Mouse (Mus musculus) CH12.LX (cell line): ENCODE measurements around the gene Wt1. TPM values are rescaled to one million over a fixed set of nuclear protein-coding genes. Genes with fewer than 3 reads are reported as not detected.

Source experiments
- DNase-seq: peaks from one replicate; pipeline ENCODE4 v3.0.0-alpha.2; 2013; ENCODE audit errors: extremely low read depth
- H3K27ac ChIP-seq: 2 replicates; pipeline ENCODE4 v1.5.1; 2012; ENCODE audit warnings: low read depth, mild to moderate bottlenecking, control low read depth, moderate library complexity; ENCODE audit not compliant: insufficient read depth
- H3K27me3 ChIP-seq: replicated peaks from 2 replicates; pipeline ENCODE3; 2012; ENCODE audit warnings: inconsistent platforms
- H3K36me3 ChIP-seq, 2 experiments: replicated peaks in 1 of 2; 2 replicates each; pipeline versions ENCODE3 to v1.6.1; 2012; ENCODE audit warnings: inconsistent platforms in 1 of 2, low read length in 1 of 2, mild to moderate bottlenecking in 1 of 2, mixed read lengths in 1 of 2, moderate library complexity in 1 of 2; ENCODE audit not compliant: control insufficient read depth in 1 of 2, insufficient read depth in 1 of 2
- H3K4me1 ChIP-seq, 2 experiments: 2 replicates each; pipeline ENCODE4 v1.6.1; 2012; ENCODE audit warnings: inconsistent platforms in 1 of 2, moderate library complexity in 1 of 2; ENCODE audit not compliant: insufficient read depth in 2 of 2, control insufficient read depth in 1 of 2
- H3K4me2 ChIP-seq: 2 replicates; pipeline ENCODE4 v1.6.1; 2012; ENCODE audit warnings: low read depth, mild to moderate bottlenecking, control low read depth; ENCODE audit not compliant: poor library complexity, insufficient read depth, severe bottlenecking
- H3K4me3 ChIP-seq, 3 experiments: fragments of 150-350 bp in 1 of 3; sonication (generic) in 1 of 3; replicated peaks in 1 of 3; 2 replicates each; pipeline versions ENCODE3 to v1.5.1; 2011 to 2012; ENCODE audit warnings: low read depth in 2 of 3, low read length in 2 of 3, mild to moderate bottlenecking in 2 of 3, moderate library complexity in 2 of 3, control low read depth in 1 of 3, improper control_type of control experiment in 1 of 3, inconsistent platforms in 1 of 3, mixed read lengths in 1 of 3; ENCODE audit not compliant: poor library complexity in 1 of 3
- H3K79me2 ChIP-seq: replicated peaks from 2 replicates; pipeline ENCODE4 v1.6.1; 2012; ENCODE audit warnings: mild to moderate bottlenecking, moderate library complexity; ENCODE audit not compliant: control insufficient read depth, poor library complexity, insufficient read depth, severe bottlenecking; ENCODE audit errors: extremely low read depth
- H3K9ac ChIP-seq: 2 replicates; pipeline ENCODE4 v1.6.1; 2012; ENCODE audit warnings: low read depth, mild to moderate bottlenecking, control low read depth, moderate library complexity; ENCODE audit not compliant: insufficient read depth
- H3K9me3 ChIP-seq: replicated peaks from 2 replicates; pipeline ENCODE3; 2012; ENCODE audit warnings: low read length, inconsistent platforms, mixed read lengths
- BHLHE40 ChIP-seq: IDR thresholded peaks from 2 replicates; pipeline ENCODE4 v1.6.1; 2011; ENCODE audit warnings: mild to moderate bottlenecking, low read depth, low read length, improper control_type of control experiment
- CHD2 ChIP-seq: IDR thresholded peaks from 2 replicates; pipeline ENCODE4 v1.6.1; 2011; ENCODE audit warnings: low read length, improper control_type of control experiment
- EP300 ChIP-seq: IDR thresholded peaks from 2 replicates; pipeline ENCODE4 v1.6.1; 2011; ENCODE audit warnings: low read length, improper control_type of control experiment
- HCFC1 ChIP-seq: IDR thresholded peaks from 2 replicates; pipeline ENCODE4 v1.6.1; 2012; ENCODE audit warnings: low read depth, mild to moderate bottlenecking, inconsistent platforms, low read length, improper control_type of control experiment
- JUN ChIP-seq: IDR thresholded peaks from 2 replicates; pipeline ENCODE4 v1.6.1; 2011; ENCODE audit warnings: low read depth, mild to moderate bottlenecking, low read length, improper control_type of control experiment, moderate library complexity; ENCODE audit not compliant: insufficient read depth
- JUND ChIP-seq: conservative IDR thresholded peaks from 2 replicates; pipeline ENCODE4 v1.6.1; 2011; ENCODE audit warnings: low read depth, low read length, improper control_type of control experiment
- MAX ChIP-seq: IDR thresholded peaks from 2 replicates; pipeline ENCODE4 v1.6.1; 2011; ENCODE audit warnings: low read length, improper control_type of control experiment
- MXI1 ChIP-seq: IDR thresholded peaks from 2 replicates; pipeline ENCODE4 v1.6.1; 2011; ENCODE audit warnings: mild to moderate bottlenecking, low read depth, low read length, improper control_type of control experiment
- MYC ChIP-seq: IDR thresholded peaks from 2 replicates; pipeline ENCODE4 v1.6.1; 2011; ENCODE audit warnings: low read depth, mild to moderate bottlenecking, improper control_type of control experiment, low read length
- NRF1 ChIP-seq: IDR thresholded peaks from 2 replicates; pipeline ENCODE4 v1.6.1; 2014; ENCODE audit warnings: low read depth, mild to moderate bottlenecking, inconsistent platforms, low read length, improper control_type of control experiment, moderate library complexity
- PAX5 ChIP-seq: IDR thresholded peaks from 2 replicates; pipeline ENCODE4 v1.6.1; 2012; ENCODE audit warnings: low read length, inconsistent platforms, mixed read lengths
- RAD21 ChIP-seq: IDR thresholded peaks from 2 replicates; pipeline ENCODE4 v1.6.1; 2011; ENCODE audit warnings: low read depth, mild to moderate bottlenecking, low read length, improper control_type of control experiment, moderate library complexity
- RCOR1 ChIP-seq: conservative IDR thresholded peaks from 2 replicates; pipeline ENCODE4 v1.6.1; 2012; ENCODE audit warnings: low read depth, mild to moderate bottlenecking, inconsistent platforms, low read length, improper control_type of control experiment
- TCF12 ChIP-seq: IDR thresholded peaks from 2 replicates; pipeline ENCODE4 v1.6.1; 2014; ENCODE audit warnings: low read depth, mild to moderate bottlenecking, inconsistent platforms, low read length, improper control_type of control experiment
- USF1 ChIP-seq: IDR thresholded peaks from 2 replicates; pipeline ENCODE4 v1.6.1; 2014; ENCODE audit warnings: low read depth, mild to moderate bottlenecking, inconsistent platforms, low read length, improper control_type of control experiment
- USF2 ChIP-seq: conservative IDR thresholded peaks from 2 replicates; pipeline ENCODE4 v1.6.1; 2011; ENCODE audit warnings: low read depth, low read length, improper control_type of control experiment
- ZC3H11A ChIP-seq: IDR thresholded peaks from 2 replicates; pipeline ENCODE4 v1.6.1; 2012; ENCODE audit warnings: low read depth, mild to moderate bottlenecking, inconsistent platforms, low read length, improper control_type of control experiment
- dilution Hi-C: fragments of 300-500 bp; cut with MboI; formaldehyde crosslinking; loops from 2 replicates; pipeline ENCODE4 v1.14.3; 2020; ENCODE audit warnings: low sequenced_read_pairs; ENCODE audit not compliant: extremely low pct_unique_long_range_greater_than_20kb, extremely low pct_ligation_motif_present
- in situ Hi-C: fragments of 300-500 bp; cut with MboI; formaldehyde crosslinking; loops from 3 replicates; pipeline ENCODE4 v1.14.3; 2019; ENCODE audit warnings: low sequenced_read_pairs, low pct_ligation_motif_present, low pct_unique_long_range_greater_than_20kb, mixed read lengths
- polyA plus RNA-seq: library from polyadenylated mRNA; unstranded; fragments of >175 nt; gene quantifications from 2 replicates; pipeline ENCODE4 v1.2.1, GENCODE M21; 2012; ENCODE audit warnings: low read depth; ENCODE audit not compliant: insufficient read length
- total RNA-seq, 2 experiments: library from RNA; depleted of rRNA; stranded (reverse); fragments of 300-350 nt in 1 of 2; fragments of >200 nt in 1 of 2; gene quantifications; 2 replicates each; pipeline ENCODE4 v1.2.3; 2012 to 2014

Gene Wt1
- total RNA-seq (2012; rRNA removed) (not detected in 2 replicates), total RNA-seq (2014; rRNA removed) (not detected in 2 replicates), polyA plus RNA-seq (not detected in 2 replicates)

DNA sequence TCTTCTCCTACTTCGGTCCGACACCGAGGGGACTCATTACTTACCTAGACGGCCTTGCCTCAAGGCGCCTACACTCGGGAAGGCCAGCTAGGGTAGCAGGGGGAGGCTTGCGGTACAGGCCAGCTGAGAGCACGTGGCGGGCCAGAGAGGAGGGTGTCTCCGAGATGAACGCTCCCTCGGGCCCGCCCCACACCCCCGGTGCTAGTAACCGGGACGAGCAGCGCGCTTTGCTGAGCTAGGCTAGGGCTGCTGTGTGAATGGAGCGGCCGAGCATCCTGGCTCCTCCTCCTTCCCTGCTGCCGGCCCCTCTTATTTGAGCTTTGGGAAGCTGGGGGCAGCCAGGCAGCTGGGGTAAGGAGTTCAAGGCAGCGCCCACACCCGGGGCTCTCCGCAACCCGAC is at the start of gene Wt1:
Gene Wt1 (plus strand): TSS at position 251 of the 400 bp plus-strand sequence.
- Histone ChIP-seq H3K4me2 (no peak within 1 kb of the TSS), H3K79me2 (no peaks in the 10 kb centered on the region), H3K4me1 (peaks cover 0 to under 1% of the 10 kb centered on the region in 2 experiments; a peak in 1 of 4 replicates), H3K4me3 (no peak within 1 kb of the TSS), H3K27me3 (no peaks in the 10 kb centered on the region), H3K27ac (no peak within 1 kb of the TSS), H3K9ac (no peak within 1 kb of the TSS), H3K9me3 (peaks cover 18% of the 10 kb centered on the region)
- dilution Hi-C loops, result no loop called here
- in situ Hi-C loops, result no loop called here
- no peak for DNase-seq
- TF ChIP-seq NRF1, result no peak
- no peak for TF ChIP-seq JUND
- no peak for TF ChIP-seq USF2
- TF ChIP-seq TCF12, result no peak
- no peak for TF ChIP-seq JUN
- TF ChIP-seq PAX5, result no peak
- no peak for TF ChIP-seq MXI1
- TF ChIP-seq HCFC1, result no peak
- TF ChIP-seq RCOR1, result no peak
- TF ChIP-seq ZC3H11A, result no peak
- no peak for TF ChIP-seq RAD21
- TF ChIP-seq EP300, result no peak
- no peak for TF ChIP-seq CHD2
- no peak for TF ChIP-seq MYC
- TF ChIP-seq, all 38 proteins: peak for 0
- no peaks in the 10 kb centered on the region for H3K36me3 ChIP-seq

DNA sequence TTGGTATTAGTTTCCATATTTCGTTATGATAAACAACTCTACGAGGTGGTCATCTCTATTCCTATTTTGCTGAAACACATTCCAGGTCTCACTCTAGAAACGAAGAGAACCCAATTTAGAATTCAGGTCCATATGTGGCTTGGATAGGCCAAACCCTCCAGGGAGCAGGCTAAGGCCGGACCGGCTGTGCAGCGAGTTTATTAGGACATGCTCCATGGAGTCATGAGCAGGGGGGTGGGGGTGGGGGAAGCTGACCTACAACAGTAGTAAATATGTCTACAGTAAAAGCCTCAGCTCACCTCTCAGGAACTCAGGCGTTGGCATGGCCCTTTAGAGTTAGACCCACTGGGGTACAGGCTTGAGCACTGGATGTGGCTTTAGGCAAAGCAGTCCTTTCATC is 49.2 kb upstream of the Wt1 start:
- no peak overlapping the region for H3K9ac ChIP-seq
- no peak overlapping the region for H3K4me3 ChIP-seq
- no peaks in the 10 kb centered on the region for H3K9me3 ChIP-seq
- H3K4me1 ChIP-seq, result no peaks in the 10 kb centered on the region
- no peak for DNase-seq
- dilution Hi-C loops (no loop called here), in situ Hi-C loops (no loop called here)
- H3K27me3 ChIP-seq, result no peaks in the 10 kb centered on the region
- no peak overlapping the region for H3K4me2 ChIP-seq
- TF ChIP-seq MAX (no peak), NRF1 (no peak), MYC (no peak), USF1 (no peak), BHLHE40 (no peak)
- no peaks in the 10 kb centered on the region for H3K79me2 ChIP-seq
- H3K27ac ChIP-seq, result no peak overlapping the region
- no peaks in the 10 kb centered on the region for H3K36me3 ChIP-seq
